Mouse (Mus musculus) testis, adult 2 months (tissue): ENCODE measurements around the gene Castor2. TPM values are rescaled to one million over a fixed set of nuclear protein-coding genes. Genes with fewer than 3 reads are reported as not detected.

Experiments used
- H3K27ac ChIP-seq: fragments of 200-500 bp; 2 replicates; pipeline ENCODE4 v1.5.1; 2012; ENCODE audit warnings: low read depth, low read length; ENCODE audit not compliant: control insufficient read depth, insufficient read depth
- H3K27me3 ChIP-seq: fragments of 200-500 bp; 2 replicates; pipeline ENCODE4 v1.6.1; 2012; ENCODE audit warnings: mild to moderate bottlenecking, low read length, moderate library complexity; ENCODE audit not compliant: control insufficient read depth, insufficient read depth
- H3K36me3 ChIP-seq: fragments of 200-500 bp; 2 replicates; pipeline ENCODE4 v1.6.1; 2012; ENCODE audit warnings: mild to moderate bottlenecking, low read length; ENCODE audit not compliant: control insufficient read depth, insufficient read depth
- H3K4me1 ChIP-seq: fragments of 200-500 bp; 2 replicates; pipeline ENCODE4 v1.6.1; 2012; ENCODE audit warnings: low read length; ENCODE audit not compliant: control insufficient read depth, insufficient read depth
- H3K4me3 ChIP-seq: fragments of 200-500 bp; 2 replicates; pipeline ENCODE4 v1.5.1; 2012; ENCODE audit warnings: low read depth, mild to moderate bottlenecking, low read length, moderate library complexity, mixed read lengths; ENCODE audit not compliant: control insufficient read depth
- CTCF ChIP-seq: fragments of 200-500 bp; IDR thresholded peaks from 2 replicates; pipeline ENCODE4 v1.5.1; 2012; ENCODE audit warnings: low read depth, mild to moderate bottlenecking, inconsistent platforms, low read length, moderate library complexity; ENCODE audit not compliant: control insufficient read depth, insufficient read depth, insufficient replicate concordance
- POLR2A ChIP-seq: fragments of 200-500 bp; IDR thresholded peaks from 2 replicates; pipeline ENCODE4 v1.6.1; 2012; ENCODE audit warnings: low read depth, mild to moderate bottlenecking, inconsistent platforms, low read length, moderate library complexity; ENCODE audit not compliant: control insufficient read depth
- polyA plus RNA-seq: library from polyadenylated mRNA; depleted of rRNA; stranded (reverse); fragments of >200 nt; gene quantifications from 2 replicates; pipeline ENCODE4 v1.2.3, GENCODE M21; 2012; rRNA removed

The Castor2 gene
- polyA plus RNA-seq, 1 experiment = 7.2 TPM

DNA sequence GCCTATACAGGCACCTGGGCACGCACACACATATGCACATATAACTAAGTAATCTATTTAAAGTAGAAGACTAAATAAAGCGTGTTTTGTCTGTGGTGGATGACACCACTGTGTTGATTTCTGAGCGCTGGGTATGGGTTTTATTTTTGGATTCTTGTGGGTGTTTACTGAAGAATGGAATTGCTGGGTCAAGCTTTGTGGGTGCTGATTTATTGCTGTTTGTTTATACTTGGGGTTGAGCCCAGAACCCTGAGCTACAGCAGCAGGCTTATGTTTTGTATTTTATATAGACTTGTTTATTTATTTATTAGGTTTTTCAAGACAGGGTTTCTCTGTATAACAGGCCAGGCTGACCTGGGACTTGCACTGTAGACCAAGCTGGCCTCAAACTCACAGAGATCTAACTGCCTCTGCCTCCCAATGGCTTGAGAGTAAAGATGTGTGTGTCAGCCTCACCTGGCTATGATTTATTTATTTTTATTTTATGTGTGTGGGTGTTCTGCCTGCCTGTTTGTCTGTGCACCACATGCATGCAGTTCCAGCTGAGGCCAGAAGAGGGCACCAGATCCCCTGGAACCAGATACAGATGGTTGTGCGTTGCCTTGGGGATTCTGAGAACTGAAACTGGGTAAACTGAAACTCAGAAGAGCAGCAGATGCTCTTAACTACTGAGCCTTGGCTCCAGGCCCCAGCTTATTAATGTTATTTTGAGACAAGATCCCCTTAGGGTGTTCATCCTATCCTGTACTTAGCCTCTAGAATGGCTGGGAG is 87.6 kb downstream of the Castor2 start:
- no peak overlapping the region for H3K4me3 ChIP-seq
- no peaks in the 10 kb centered on the region for H3K36me3 ChIP-seq
- no peaks in the 10 kb centered on the region for H3K27me3 ChIP-seq
- no peak overlapping the region for H3K27ac ChIP-seq
- TF ChIP-seq CTCF (peak; percentile 94), POLR2A (no peak)
- peaks cover 9% of the 10 kb centered on the region for H3K4me1 ChIP-seq

GRCm38 (mm10) chr5:134188571-134188970 is 89.1 kb downstream of the Castor2 start:
- H3K27me3 ChIP-seq = no peaks in the 10 kb centered on the region
- H3K4me3 ChIP-seq = no peak overlapping the region
- peaks cover 3% of the 10 kb centered on the region for H3K4me1 ChIP-seq
- no peaks in the 10 kb centered on the region for H3K36me3 ChIP-seq
- H3K27ac ChIP-seq = no peak overlapping the region
- TF ChIP-seq CTCF (no peak), POLR2A (no peak)

- no peak overlapping the region for H3K4me3 ChIP-seq
- TF ChIP-seq POLR2A (no peak), CTCF (no peak)
- no peaks in the 10 kb centered on the region for H3K36me3 ChIP-seq
- H3K27me3 ChIP-seq = no peaks in the 10 kb centered on the region
- H3K27ac ChIP-seq = no peak overlapping the region
- H3K4me1 ChIP-seq = no peaks in the 10 kb centered on the region
Measured at GRCm38 (mm10) chr5:134193664-134194063, 94.2 kb downstream of the Castor2 start.

Other genes with a start within 250 kb of the Castor2 start
- gene Rcc1l, start 77.1 kb downstream of the Castor2 start, polyA plus RNA-seq = 8.9 and 10.3 TPM in 2 replicates
- gene Gtf2ird2, start 84.3 kb downstream of the Castor2 start, polyA plus RNA-seq = 13.6 and 14.9 TPM in 2 replicates
- gene Ncf1, start 129.9 kb downstream of the Castor2 start, polyA plus RNA-seq = 0.56 and 0.67 TPM in 2 replicates
- 79.9 and 84.4 TPM in 2 replicates for gene Gtf2i, start 215.0 kb downstream of the Castor2 start, polyA plus RNA-seq